ENCODE assay signal across 16 mouse cellular contexts in genomic region chr11:94334386-94334968, GRCm38 (mm10). TPM values are rescaled to one million over a fixed set of nuclear protein-coding genes. Genes with fewer than 3 reads are reported as not detected.
DNase-seq lines count a peak whose midpoint lies in the region; ATAC-seq and TF ChIP-seq lines count a peak whose summit lies in the region.
"Had no signal": no experiment of that assay in that cellular context is flagged by ENCODE, and none has a peak within 500 bp of the region (broad histone marks: within the 10 kb centered on the region; RNA-seq: fewer than 3 reads in every experiment).

No protein-coding gene starts in this region.

- no peak for DNase-seq in cerebellum, adult 2 months
- DNase-seq in left cerebral cortex, postnatal 36 days (ENCODE audit: low spot score in 2 of 2), result no peak
- DNase-seq: B cell, adult 2 months; gastrocnemius, postnatal 25 days; kidney, adult 11 months; lung, postnatal 10 days had no signal

- H3K79me3 ChIP-seq in C2C12 (ENCODE audit: low read depth), result peaks cover 22% of the 10 kb centered on the region

- no peaks in the 10 kb centered on the region for H3K9me3 ChIP-seq in forebrain, embryonic 12.5 days
- no peaks in the 10 kb centered on the region for H3K9me3 ChIP-seq in forebrain, embryonic 16.5 days (ENCODE audit: control insufficient read depth, low read length)
- H3K9me3 ChIP-seq in limb, embryonic 15.5 days, result no peaks in the 10 kb centered on the region
- no peaks in the 10 kb centered on the region for H3K9me3 ChIP-seq in hindbrain, embryonic 12.5 days (replicated peaks)
- H3K9me3 ChIP-seq: midbrain, embryonic 12.5 days had no signal

- 96% methylated on average over 8 of the region's 8 CpGs for WGBS in forebrain, embryonic 12.5 days
- 79% methylated on average over 8 of the region's 8 CpGs for WGBS in forebrain, embryonic 16.5 days
- 79% methylated on average over 8 of the region's 8 CpGs for WGBS in limb, embryonic 15.5 days
- 59% methylated on average over 8 of the region's 8 CpGs for WGBS in small intestine, adult 2 months
- WGBS in cerebellum, adult 2 months, result 66% methylated on average over 8 of the region's 8 CpGs
- 93% methylated on average over 8 of the region's 8 CpGs for WGBS in hindbrain, embryonic 12.5 days

- peaks cover 36% of the 10 kb centered on the region for H3K36me3 ChIP-seq in forebrain, embryonic 12.5 days (replicated peaks)
- H3K36me3 ChIP-seq in forebrain, embryonic 16.5 days (ENCODE audit: control insufficient read depth, insufficient read depth), result peaks cover 14% of the 10 kb centered on the region
- peaks cover 46% of the 10 kb centered on the region for H3K36me3 ChIP-seq in C2C12 (ENCODE audit: control insufficient read depth, insufficient read depth)
- peaks cover 46% of the 10 kb centered on the region for H3K36me3 ChIP-seq in limb, embryonic 15.5 days
- H3K36me3 ChIP-seq in small intestine, adult 2 months (ENCODE audit: control insufficient read depth, insufficient read depth, low read length), result peaks cover 20% of the 10 kb centered on the region
- peaks cover 36% of the 10 kb centered on the region for H3K36me3 ChIP-seq in hindbrain, embryonic 12.5 days

- no peaks in the 10 kb centered on the region for H3K27me3 ChIP-seq in forebrain, embryonic 12.5 days
- H3K27me3 ChIP-seq in forebrain, embryonic 16.5 days (replicated peaks; ENCODE audit: control insufficient read depth, insufficient read depth, low read length), result no peaks in the 10 kb centered on the region
- H3K27me3 ChIP-seq in C2C12 (ENCODE audit: control insufficient read depth, insufficient read depth, insufficient read length), result no peaks in the 10 kb centered on the region
- no peaks in the 10 kb centered on the region for H3K27me3 ChIP-seq in limb, embryonic 15.5 days
- H3K27me3 ChIP-seq in small intestine, adult 2 months (ENCODE audit: control insufficient read depth, insufficient read depth, low read length), result no peaks in the 10 kb centered on the region
- H3K27me3 ChIP-seq in cerebellum, adult 2 months (ENCODE audit: control insufficient read depth, insufficient read depth, low read length), result no peaks in the 10 kb centered on the region
- H3K27me3 ChIP-seq in hindbrain, embryonic 12.5 days, result no peaks in the 10 kb centered on the region
- H3K27me3 ChIP-seq: midbrain, embryonic 12.5 days had no signal

- H3K27ac ChIP-seq in forebrain, embryonic 12.5 days, result 0 out of 2 replicates have a peak overlapping the region, but pooled peaks have one; percentile 53
- no peak overlapping the region for H3K27ac ChIP-seq in forebrain, embryonic 16.5 days (ENCODE audit: low read length)
- H3K27ac ChIP-seq in limb, embryonic 15.5 days, result 0 out of 2 replicates have a peak overlapping the region, but pooled peaks have one; percentile 47
- peak overlapping the region; percentile 32; the same call in 1 of the 2 replicates for H3K27ac ChIP-seq in small intestine, adult 2 months (ENCODE audit: insufficient read depth, low read depth, low read length)
- H3K27ac ChIP-seq in cerebellum, adult 2 months (ENCODE audit: insufficient read depth, low read length), result no peak overlapping the region
- no peak overlapping the region for H3K27ac ChIP-seq in hindbrain, embryonic 12.5 days
- H3K27ac ChIP-seq: midbrain, embryonic 12.5 days had no signal

- H3K79me2 ChIP-seq in C2C12 (ENCODE audit: control insufficient read depth, insufficient read depth), result peaks cover 45% of the 10 kb centered on the region

- no peak for TF ChIP-seq POLR2A in small intestine, adult 2 months (IDR thresholded peaks at IDR 0.05; ENCODE audit: low read depth, low read length)
- TF ChIP-seq POLR2A in cerebellum, adult 2 months (IDR thresholded peaks at IDR 0.05; ENCODE audit: borderline replicate concordance, insufficient read depth, low read length), result no peak

- no peak overlapping the region for H3K9ac ChIP-seq in forebrain, embryonic 12.5 days
- no peak overlapping the region for H3K9ac ChIP-seq in forebrain, embryonic 16.5 days (replicated peaks; ENCODE audit: low read depth, low read length)
- H3K9ac ChIP-seq in limb, embryonic 15.5 days, result no peak overlapping the region
- H3K9ac ChIP-seq in hindbrain, embryonic 12.5 days, result no peak overlapping the region
- H3K9ac ChIP-seq: midbrain, embryonic 12.5 days had no signal

- peaks cover 19% of the 10 kb centered on the region for H3K4me1 ChIP-seq in forebrain, embryonic 12.5 days
- peaks cover 15% of the 10 kb centered on the region for H3K4me1 ChIP-seq in forebrain, embryonic 16.5 days (replicated peaks; ENCODE audit: control insufficient read depth, insufficient read depth, low read length)
- peaks cover 10% of the 10 kb centered on the region; the same call in 1 of the 2 replicates for H3K4me1 ChIP-seq in limb, embryonic 15.5 days
- H3K4me1 ChIP-seq in small intestine, adult 2 months (ENCODE audit: control insufficient read depth, insufficient read depth, insufficient read length, low read length), result peaks cover 21% of the 10 kb centered on the region; the same call in 1 of the 2 replicates
- H3K4me1 ChIP-seq in cerebellum, adult 2 months (ENCODE audit: control insufficient read depth, insufficient read depth, low read length), result peaks cover 8% of the 10 kb centered on the region; the same call in 1 of the 2 replicates
- H3K4me1 ChIP-seq in hindbrain, embryonic 12.5 days, result peaks cover 18% of the 10 kb centered on the region

- no peak for ATAC-seq in forebrain, embryonic 12.5 days (ENCODE audit: low FRiP score)
- no peak for ATAC-seq in forebrain, embryonic 16.5 days
- ATAC-seq in limb, embryonic 15.5 days (ENCODE audit: insufficient number of reproducible peaks, low FRiP score, low TSS enrichment, low read depth), result peak; percentile 19; the same call in 1 of the 2 replicates
- no peak for ATAC-seq in hindbrain, embryonic 12.5 days (ENCODE audit: low FRiP score)

- H3K4me2 ChIP-seq in forebrain, embryonic 12.5 days, result no peak overlapping the region
- no peak overlapping the region for H3K4me2 ChIP-seq in forebrain, embryonic 16.5 days (ENCODE audit: low read length)
- H3K4me2 ChIP-seq in limb, embryonic 15.5 days, result no peak overlapping the region
- H3K4me2 ChIP-seq in hindbrain, embryonic 12.5 days (replicated peaks), result no peak overlapping the region
- H3K4me2 ChIP-seq: midbrain, embryonic 12.5 days had no signal

- no peak overlapping the region for H3ac ChIP-seq in C2C12 (ENCODE audit: control insufficient read depth, insufficient read length, low read depth)

- H3K4me3 ChIP-seq in forebrain, embryonic 12.5 days (replicated peaks), result no peak overlapping the region
- no peak overlapping the region for H3K4me3 ChIP-seq in forebrain, embryonic 16.5 days (replicated peaks; ENCODE audit: low read length)
- no peak overlapping the region for H3K4me3 ChIP-seq in C2C12 (ENCODE audit: insufficient read depth, poor library complexity, severe bottlenecking)
- no peak overlapping the region for H3K4me3 ChIP-seq in limb, embryonic 15.5 days
- H3K4me3 ChIP-seq in small intestine, adult 2 months (ENCODE audit: low read depth, low read length), result no peak overlapping the region
- no peak overlapping the region for H3K4me3 ChIP-seq in cerebellum, adult 2 months (replicated peaks; ENCODE audit: insufficient read depth, low read depth, low read length)
- H3K4me3 ChIP-seq in hindbrain, embryonic 12.5 days, result no peak overlapping the region
- H3K4me3 ChIP-seq: midbrain, embryonic 12.5 days had no signal

- no peak for TF ChIP-seq CTCF in C2C12 (IDR thresholded peaks at IDR 0.05; ENCODE audit: control insufficient read depth, insufficient read depth, insufficient read length)
- no peak for TF ChIP-seq CTCF in small intestine, adult 2 months (IDR thresholded peaks at IDR 0.05; ENCODE audit: extremely low read depth, insufficient read length, insufficient replicate concordance, low read depth, low read length)
- TF ChIP-seq CTCF in cerebellum, adult 2 months (IDR thresholded peaks at IDR 0.05; ENCODE audit: borderline replicate concordance, insufficient read depth, low read depth, low read length), result no peak

- intact Hi-C loops in left cerebral cortex, postnatal 36 days (cut with DNase I), result loop anchor here (5.0 kb wide), 1 partner anchor 73 kb away; no protein-coding TSS in a partner anchor

RNA-seq across cellular contexts. Expression of gene Ankrd40, which starts 6.7 kb away (rescaled TPM):
- 12.6 and 20.9 TPM in 2 replicates for polyA plus RNA-seq in forebrain, embryonic 12.5 days (2016; fragmentation: Nextera tagmentation; extraction: Ambion mirVana)
- polyA plus RNA-seq in forebrain, embryonic 16.5 days (2015; fragmentation: Nextera tagmentation; extraction: Ambion mirVana), result 8.6 and 11.4 TPM in 2 replicates
- polyA plus RNA-seq in C2C12 (2012; fragmentation: generic; extraction: Trizol), result 66.9 TPM
- 19.9 and 21.7 TPM in 2 replicates for polyA plus RNA-seq in limb, embryonic 15.5 days (2015; fragmentation: Nextera tagmentation; extraction: Ambion mirVana)
- 41.6 and 73.2 TPM in 2 replicates for polyA plus RNA-seq in small intestine, adult 2 months (2012; rRNA removed)
- 226 and 243 TPM in 2 replicates for polyA plus RNA-seq in cerebellum, adult 2 months (2012; rRNA removed)
- total RNA-seq in left cerebral cortex, postnatal 36 days (2021), result 100 to 1,000 TPM; 136 to 145 TPM
- polyA plus RNA-seq in hindbrain, embryonic 12.5 days (2016; fragmentation: Nextera tagmentation; extraction: Ambion mirVana), result 27.3 and 28.7 TPM in 2 replicates

RNA-seq across cellular contexts. Expression of gene Luc7l3, which starts 12.7 kb away (rescaled TPM):
- polyA plus RNA-seq in forebrain, embryonic 12.5 days (2016; fragmentation: Nextera tagmentation; extraction: Ambion mirVana), result 174 and 179 TPM in 2 replicates
- polyA plus RNA-seq in forebrain, embryonic 16.5 days (2015; fragmentation: Nextera tagmentation; extraction: Ambion mirVana), result 152 and 163 TPM in 2 replicates
- 21.3 TPM for polyA plus RNA-seq in C2C12 (2012; fragmentation: generic; extraction: Trizol)
- polyA plus RNA-seq in limb, embryonic 15.5 days (2015; fragmentation: Nextera tagmentation; extraction: Ambion mirVana), result 96.9 and 105 TPM in 2 replicates
- polyA plus RNA-seq in small intestine, adult 2 months (2012; rRNA removed), result 0.74 and 1.4 TPM in 2 replicates
- polyA plus RNA-seq in cerebellum, adult 2 months (2012; rRNA removed), result 154 and 156 TPM in 2 replicates
- total RNA-seq in left cerebral cortex, postnatal 36 days (2021), result 100 to 1,000 TPM in 1 of 2 experiments, 10 to 100 TPM in 1; 85.0 to 137 TPM
- polyA plus RNA-seq in hindbrain, embryonic 12.5 days (2016; fragmentation: Nextera tagmentation; extraction: Ambion mirVana), result 153 and 167 TPM in 2 replicates

RNA-seq across cellular contexts. Expression of gene Gm21885, which starts 52.8 kb away (rescaled TPM):
- polyA plus RNA-seq in forebrain, embryonic 12.5 days (2016; fragmentation: Nextera tagmentation; extraction: Ambion mirVana), result 0.27 TPM in 1 of 2 replicates, not detected in the other
- 0.38 and 0.66 TPM in 2 replicates for polyA plus RNA-seq in forebrain, embryonic 16.5 days (2015; fragmentation: Nextera tagmentation; extraction: Ambion mirVana)
- polyA plus RNA-seq in C2C12 (2012; fragmentation: generic; extraction: Trizol), result not detected
- 0.19 TPM in 1 of 2 replicates, not detected in the other for polyA plus RNA-seq in limb, embryonic 15.5 days (2015; fragmentation: Nextera tagmentation; extraction: Ambion mirVana)
- polyA plus RNA-seq in small intestine, adult 2 months (2012; rRNA removed), result 2.1 and 4.1 TPM in 2 replicates
- polyA plus RNA-seq in cerebellum, adult 2 months (2012; rRNA removed), result not detected in 2 replicates
- total RNA-seq in left cerebral cortex, postnatal 36 days (2021), result not detected
- 0.31 and 0.48 TPM in 2 replicates for polyA plus RNA-seq in hindbrain, embryonic 12.5 days (2016; fragmentation: Nextera tagmentation; extraction: Ambion mirVana)
- total RNA-seq: gastrocnemius, postnatal 25 days; left cerebral cortex, postnatal 14 days had no signal
- polyA plus RNA-seq: cortical plate, adult 2 months; testis, adult 2 months had no signal

RNA-seq across cellular contexts. Expression of gene Abcc3, which starts 58.3 kb away (rescaled TPM):
- 0.41 and 0.49 TPM in 2 replicates for polyA plus RNA-seq in forebrain, embryonic 12.5 days (2016; fragmentation: Nextera tagmentation; extraction: Ambion mirVana)
- 0.18 and 0.55 TPM in 2 replicates for polyA plus RNA-seq in forebrain, embryonic 16.5 days (2015; fragmentation: Nextera tagmentation; extraction: Ambion mirVana)
- polyA plus RNA-seq in C2C12 (2012; fragmentation: generic; extraction: Trizol), result 0.41 TPM
- 1.3 and 1.6 TPM in 2 replicates for polyA plus RNA-seq in limb, embryonic 15.5 days (2015; fragmentation: Nextera tagmentation; extraction: Ambion mirVana)
- 42.4 and 188 TPM in 2 replicates for polyA plus RNA-seq in small intestine, adult 2 months (2012; rRNA removed)
- 0.64 and 0.71 TPM in 2 replicates for polyA plus RNA-seq in cerebellum, adult 2 months (2012; rRNA removed)
- 1 to 10 TPM; 2.0 to 3.0 TPM for total RNA-seq in left cerebral cortex, postnatal 36 days (2021)
- 0.81 and 1.2 TPM in 2 replicates for polyA plus RNA-seq in hindbrain, embryonic 12.5 days (2016; fragmentation: Nextera tagmentation; extraction: Ambion mirVana)

Comparison
In these comparisons a context has a peak if more than half of its experiments do, and no peak if none do; other contexts are left out.
1. H3K27ac ChIP-seq: peak in forebrain, embryonic 12.5 days (single experiment), limb, embryonic 15.5 days (single experiment) and small intestine, adult 2 months (single experiment); none in forebrain, embryonic 16.5 days (single experiment), cerebellum, adult 2 months (single experiment) and hindbrain, embryonic 12.5 days (single experiment).